Mouse (Mus musculus) bone marrow, adult 2 months (tissue): ENCODE measurements around the gene Acot1.
"Not testable (repeated sequence)": the region's sequence is repeated elsewhere in the genome, so short reads cannot be mapped to it uniquely, and the experiment has no call there.

Source experiments
- CTCF ChIP-seq: fragments of 200-500 bp; IDR thresholded peaks from 2 replicates; pipeline ENCODE4 v1.5.1; 2011; ENCODE audit warnings: low read length, control low read depth; ENCODE audit not compliant: control insufficient read depth, insufficient read depth
- POLR2A ChIP-seq: fragments of 200-500 bp; IDR thresholded peaks from 2 replicates; pipeline ENCODE4 v1.6.1; 2011; ENCODE audit warnings: low read depth, mild to moderate bottlenecking, control low read depth, low read length, borderline replicate concordance; ENCODE audit not compliant: control insufficient read depth

DNA sequence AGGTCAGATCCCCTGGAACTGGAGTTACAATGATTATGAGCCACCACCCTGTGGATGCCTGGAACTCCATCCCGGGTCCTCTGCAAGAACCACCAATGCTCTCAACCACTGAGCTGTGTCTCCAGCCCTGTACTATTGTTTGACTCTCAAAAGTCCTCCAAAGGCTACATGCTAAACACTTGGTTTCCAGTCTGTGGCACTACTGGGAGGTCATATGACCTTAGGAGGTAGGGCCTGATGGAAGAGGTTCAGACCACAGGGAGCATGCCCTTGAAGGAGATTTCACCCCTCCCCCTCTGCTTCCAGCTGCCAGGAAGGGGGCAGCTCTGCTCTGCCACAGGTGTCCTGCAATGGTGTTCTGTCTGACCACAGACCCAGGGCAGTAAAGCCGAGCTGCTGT, 24.0 kb downstream of the Acot1 start:
- TF ChIP-seq POLR2A, CTCF: not testable (repeated sequence)
